Mouse (Mus musculus) kidney, adult 2 months (tissue): ENCODE results near the gene Ryr3.

Experiments
- CTCF ChIP-seq: fragments of 200-500 bp; conservative IDR thresholded peaks from 2 replicates; pipeline ENCODE4 v1.5.1; 2011; ENCODE audit warnings: low read depth, mild to moderate bottlenecking, control low read depth, low read length, moderate library complexity, mixed read lengths; ENCODE audit not compliant: insufficient read depth, insufficient read length
- POLR2A ChIP-seq: fragments of 200-500 bp; IDR thresholded peaks from one replicate; pipeline ENCODE4 v1.6.1; 2011; ENCODE audit warnings: low read depth, low read length, control low read depth

DNA sequence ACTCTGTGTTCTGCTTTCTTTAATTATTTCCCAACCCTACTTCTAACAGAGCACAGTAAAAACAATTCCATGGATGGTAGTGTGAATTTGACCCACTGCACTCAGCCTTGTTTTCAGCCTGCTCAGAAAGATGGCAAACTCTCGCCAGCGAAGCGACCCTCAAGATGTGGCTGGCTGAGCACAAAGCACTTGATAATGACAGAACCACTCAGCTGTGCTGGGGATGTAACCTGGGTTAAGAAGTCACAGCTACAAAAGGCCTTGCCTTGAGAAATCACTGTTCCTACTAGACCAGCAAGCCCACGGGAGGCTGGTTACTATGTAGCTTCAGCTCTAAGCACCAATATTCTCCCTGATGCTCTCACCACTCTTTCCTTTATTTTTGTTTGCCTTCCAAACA, 140.5 kb downstream of the Ryr3 start:
- TF ChIP-seq CTCF (no peak), POLR2A (no peak)
